Mouse (Mus musculus): ENCODE data around the gene Rasgrf1. TPM values are rescaled to one million over a fixed set of nuclear protein-coding genes. Genes with fewer than 3 reads are reported as not detected.

The Rasgrf1 gene
- total RNA-seq, 2 experiments from 2014 or later = not detected

GRCm38 (mm10) chr9:89902813-89903212 is 6.9 kb upstream of the Rasgrf1 start:
- intact Hi-C loops (cut with DNase I) = no loop called here

GRCm38 (mm10) chr9:89906645-89907044 is 3.1 kb upstream of the Rasgrf1 start:
- DNase-seq = no peak

More at GRCm38 (mm10) chr9:89902813-89903212, 6.9 kb upstream of the Rasgrf1 start:
- DNase-seq = no peak

GRCm38 (mm10) chr9:89907941-89908340 is 1.8 kb upstream of the Rasgrf1 start:
- intact Hi-C loops (cut with DNase I) = no loop called here

More at GRCm38 (mm10) chr9:89906645-89907044, 3.1 kb upstream of the Rasgrf1 start:
- intact Hi-C loops (cut with DNase I) = no loop called here

GRCm38 (mm10) chr9:89908601-89909000 is 1.1 kb upstream of the Rasgrf1 start:
- intact Hi-C loops (cut with DNase I) = no loop called here
- DNase-seq = no peak

More at GRCm38 (mm10) chr9:89907941-89908340, 1.8 kb upstream of the Rasgrf1 start:
- DNase-seq = no peak

GRCm38 (mm10) chr9:89910011-89910400 is 298 bp downstream of the Rasgrf1 start:
- no peak for DNase-seq
- intact Hi-C loops (cut with DNase I) = no loop called here

- intact Hi-C loops (cut with DNase I) = no loop called here
- no peak for DNase-seq
These were observed 1.2 kb downstream of the Rasgrf1 start for GRCm38 (mm10) chr9:89910741-89911444.

GRCm38 (mm10) chr9:89911891-89912549 is 2.3 kb downstream of the Rasgrf1 start:
- DNase-seq = no peak
- intact Hi-C loops (cut with DNase I) = no loop called here

GRCm38 (mm10) chr9:89913135-89913534 is 3.4 kb downstream of the Rasgrf1 start:
- no peak for DNase-seq
- intact Hi-C loops (cut with DNase I) = no loop called here

GRCm38 (mm10) chr9:89916471-89916870 is 6.8 kb downstream of the Rasgrf1 start:
- DNase-seq = no peak
- intact Hi-C loops (cut with DNase I) = no loop called here

GRCm38 (mm10) chr9:89917431-89917830 is 7.7 kb downstream of the Rasgrf1 start:
- no peak for DNase-seq
- intact Hi-C loops (cut with DNase I) = no loop called here

- intact Hi-C loops (cut with DNase I) = no loop called here
- no peak for DNase-seq
These were observed 9.1 kb downstream of the Rasgrf1 start for GRCm38 (mm10) chr9:89918832-89919231.

GRCm38 (mm10) chr9:89921121-89921520 is 11.4 kb downstream of the Rasgrf1 start:
- intact Hi-C loops (cut with DNase I) = no loop called here
- DNase-seq = no peak

- intact Hi-C loops (cut with DNase I) = no loop called here
- no peak for DNase-seq
These were observed 13.0 kb downstream of the Rasgrf1 start for GRCm38 (mm10) chr9:89922666-89923065.

GRCm38 (mm10) chr9:89924836-89925235 is 15.1 kb downstream of the Rasgrf1 start:
- no peak for DNase-seq
- intact Hi-C loops (cut with DNase I) = no loop called here

GRCm38 (mm10) chr9:89928497-89928896 is 18.8 kb downstream of the Rasgrf1 start:
- intact Hi-C loops (cut with DNase I) = no loop called here
- DNase-seq = no peak

- DNase-seq = no peak
- intact Hi-C loops (cut with DNase I) = no loop called here
These were observed 30.7 kb downstream of the Rasgrf1 start for GRCm38 (mm10) chr9:89940428-89940827.

GRCm38 (mm10) chr9:89946830-89947229 is 37.1 kb downstream of the Rasgrf1 start:
- no peak for DNase-seq
- intact Hi-C loops (cut with DNase I) = no loop called here

GRCm38 (mm10) chr9:89948602-89949001 is 38.9 kb downstream of the Rasgrf1 start:
- no peak for DNase-seq
- intact Hi-C loops (cut with DNase I) = no loop called here

- intact Hi-C loops (cut with DNase I) = no loop called here
- DNase-seq = no peak
These were observed 44.0 kb downstream of the Rasgrf1 start for GRCm38 (mm10) chr9:89953596-89954215.

GRCm38 (mm10) chr9:89954860-89955479 is 45.3 kb downstream of the Rasgrf1 start:
- peak in 1 of 2 experiments; percentile 5 for DNase-seq
- intact Hi-C loops (cut with DNase I) = no loop called here

- no peak for DNase-seq
- intact Hi-C loops (cut with DNase I) = no loop called here
These were observed 49.3 kb downstream of the Rasgrf1 start for GRCm38 (mm10) chr9:89958959-89959358.
